Mouse (Mus musculus): ENCODE results near the gene Notch1. TPM values are rescaled to one million over a fixed set of nuclear protein-coding genes. Genes with fewer than 3 reads are reported as not detected.

Gene Notch1
- 2.0 and 2.1 TPM in 2 replicates for polyA plus RNA-seq (2015; fragmentation: Nextera tagmentation; extraction: Ambion mirVana)

DNA sequence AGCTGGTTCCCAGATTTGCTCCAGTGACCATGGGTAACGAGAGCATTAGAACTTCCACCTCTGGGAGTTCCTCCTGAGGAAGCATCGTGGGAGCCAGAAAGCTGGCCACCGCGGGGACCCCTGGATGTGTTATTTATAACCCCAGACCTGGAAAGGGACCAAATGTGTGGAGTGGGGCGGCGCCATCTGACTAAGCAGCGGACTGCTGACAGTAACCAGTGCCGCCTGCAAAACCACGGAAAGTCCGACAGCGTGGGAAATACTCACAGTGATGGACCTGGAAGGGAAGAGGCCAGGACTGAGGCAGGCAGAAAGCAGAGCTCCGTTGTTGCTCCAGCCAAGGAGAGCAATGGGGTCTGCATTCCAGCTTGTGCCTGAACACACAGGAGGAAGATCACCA, at the start of gene Notch1:
Gene Notch1 (minus strand): TSS at position 389 of the 400 bp plus-strand sequence.
- WGBS (ENCODE audit: insufficient replicate concordance) = 37% methylated on average over 12 of the region's 12 CpGs
- no peak for DNase-seq
- Histone ChIP-seq H3K4me3 (ENCODE audit: low read depth, low read length) (no peak within 1 kb of the TSS), H3K27me3 (ENCODE audit: insufficient read depth, low read length) (no peaks in the 10 kb centered on the region), H3K4me1 (ENCODE audit: insufficient read depth) (peaks cover 8% of the 10 kb centered on the region; the same call in 1 of the 2 replicates), H3K9me3 (ENCODE audit: low read length) (no peaks in the 10 kb centered on the region), H3K36me3 (replicated peaks; ENCODE audit: insufficient read depth, low read length) (no peaks in the 10 kb centered on the region), H3K27ac (ENCODE audit: low read depth) (peak within 1 kb of the TSS; percentile 1; the same call in 1 of the 2 replicates), H3K4me2 (ENCODE audit: low read depth, low read length) (no peak within 1 kb of the TSS), H3K9ac (replicated peaks) (no peak within 1 kb of the TSS)
- no peak for ATAC-seq
- no peak for TF ChIP-seq EP300 (IDR thresholded peaks at IDR 0.05; ENCODE audit: low read depth)
- TF ChIP-seq CTCF (IDR thresholded peaks at IDR 0.05; ENCODE audit: low read depth) = no peak

DNA sequence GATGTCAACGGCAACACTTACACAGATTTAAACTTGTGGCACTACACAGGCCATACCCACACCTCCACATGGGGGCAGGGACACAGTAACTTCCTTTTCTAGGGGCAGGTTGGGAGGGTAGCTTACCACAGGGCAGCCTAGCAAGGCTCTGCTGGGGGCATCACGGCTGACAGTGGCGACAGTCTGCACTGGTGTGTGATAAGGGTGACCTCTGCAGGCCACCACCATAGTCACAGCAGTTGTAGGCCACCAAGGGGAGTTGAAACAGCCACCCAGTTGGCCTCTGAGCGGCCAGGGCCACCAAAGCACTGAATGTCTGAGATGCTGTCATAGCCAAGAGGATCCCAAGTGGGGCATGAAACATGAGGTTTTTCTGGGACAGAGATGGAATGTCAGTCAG, 49.8 kb upstream of the Notch1 start:
- Histone ChIP-seq H3K27me3 (ENCODE audit: insufficient read depth, low read length) (no peaks in the 10 kb centered on the region), H3K27ac (ENCODE audit: low read depth) (no peak overlapping the region), H3K4me2 (ENCODE audit: low read depth, low read length) (no peak overlapping the region), H3K36me3 (replicated peaks; ENCODE audit: insufficient read depth, low read length) (no peaks in the 10 kb centered on the region), H3K9ac (replicated peaks) (no peak overlapping the region), H3K4me1 (ENCODE audit: insufficient read depth) (peaks cover 12% of the 10 kb centered on the region; the same call in 1 of the 2 replicates), H3K4me3 (ENCODE audit: low read depth, low read length) (no peak overlapping the region), H3K9me3 (ENCODE audit: low read length) (no peaks in the 10 kb centered on the region)
- 11% methylated on average over 4 of the region's 4 CpGs for WGBS (ENCODE audit: insufficient replicate concordance)
- TF ChIP-seq EP300 (IDR thresholded peaks at IDR 0.05; ENCODE audit: low read depth) (no peak), CTCF (IDR thresholded peaks at IDR 0.05; ENCODE audit: low read depth) (peak; percentile 88)
- ATAC-seq (peak; percentile 67; the same call in 1 of the 2 replicates), DNase-seq (peak; percentile 75)

DNA sequence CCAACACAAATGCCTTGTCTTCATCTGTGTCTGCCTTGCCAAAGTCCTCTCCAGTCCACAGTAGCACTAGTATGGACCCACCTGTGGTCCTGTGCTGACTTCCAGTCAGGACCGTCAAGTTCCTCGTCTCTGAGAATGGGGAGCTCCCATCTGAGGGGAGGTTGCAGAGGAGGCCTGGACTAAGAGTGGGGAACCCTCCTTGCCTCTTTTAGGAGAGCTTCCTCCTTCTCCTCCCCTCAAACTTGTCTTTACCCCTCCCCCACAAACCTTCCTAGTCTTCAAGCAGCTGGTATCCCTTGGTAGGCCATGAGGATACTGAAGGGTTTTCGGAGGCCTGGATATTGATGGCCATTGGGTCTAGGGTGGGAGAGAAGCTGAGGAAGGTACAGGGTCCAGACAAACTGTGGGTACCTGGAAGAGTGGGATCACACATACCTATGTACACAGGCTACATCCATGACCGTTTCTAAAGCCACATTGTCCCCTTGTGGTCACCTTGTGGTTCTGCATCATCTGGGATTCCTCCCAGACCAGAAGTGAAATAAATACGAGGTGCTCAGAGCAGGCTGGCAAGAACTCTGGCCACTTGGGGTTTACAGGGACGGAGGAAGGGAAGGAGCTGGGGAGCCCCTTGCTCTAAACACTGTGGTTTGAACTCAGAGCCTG, 45.0 kb upstream of the Notch1 start:
- Histone ChIP-seq H3K36me3 (replicated peaks; ENCODE audit: insufficient read depth, low read length) (no peaks in the 10 kb centered on the region), H3K4me2 (ENCODE audit: low read depth, low read length) (no peak overlapping the region), H3K9ac (replicated peaks) (no peak overlapping the region; the same call in 1 of the 2 replicates), H3K4me3 (ENCODE audit: low read depth, low read length) (no peak overlapping the region), H3K4me1 (ENCODE audit: insufficient read depth) (peaks cover 13% of the 10 kb centered on the region), H3K27ac (ENCODE audit: low read depth) (no peak overlapping the region), H3K9me3 (ENCODE audit: low read length) (no peaks in the 10 kb centered on the region), H3K27me3 (ENCODE audit: insufficient read depth, low read length) (no peaks in the 10 kb centered on the region)
- WGBS (ENCODE audit: insufficient replicate concordance) = 27% methylated on average over 6 of the region's 6 CpGs
- ATAC-seq (peak; percentile 66), DNase-seq (no peak)
- TF ChIP-seq CTCF (IDR thresholded peaks at IDR 0.05; ENCODE audit: low read depth) (peak; percentile 99), EP300 (IDR thresholded peaks at IDR 0.05; ENCODE audit: low read depth) (no peak)

DNA sequence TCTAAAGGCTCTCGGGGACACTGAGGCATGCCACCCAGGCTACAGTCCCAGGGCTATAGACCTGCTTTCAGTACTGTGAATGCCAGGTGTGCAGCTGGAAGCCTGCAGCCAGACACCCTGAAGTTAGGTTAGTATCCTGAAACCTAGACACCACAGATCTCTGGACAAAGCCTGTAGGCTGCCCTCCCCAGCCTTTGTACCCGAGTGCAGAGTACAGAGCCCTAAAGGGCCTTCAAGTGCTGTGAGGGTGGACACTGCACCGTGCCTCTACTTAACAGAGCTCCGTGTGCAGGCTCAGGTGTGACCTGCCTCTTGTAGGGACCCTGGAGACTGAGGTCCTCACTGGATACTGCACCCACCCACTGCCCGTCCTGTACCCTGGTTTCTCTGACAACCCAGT, 44.0 kb upstream of the Notch1 start:
- WGBS (ENCODE audit: insufficient replicate concordance) = 60% methylated on average over 5 of the region's 5 CpGs
- no peak overlapping the region for H3K4me2 ChIP-seq (ENCODE audit: low read depth, low read length)
- DNase-seq (no peak), ATAC-seq (no peak)
- TF ChIP-seq CTCF (IDR thresholded peaks at IDR 0.05; ENCODE audit: low read depth) = no peak
- no peak for TF ChIP-seq EP300 (IDR thresholded peaks at IDR 0.05; ENCODE audit: low read depth)
- H3K36me3 ChIP-seq (replicated peaks; ENCODE audit: insufficient read depth, low read length) = no peaks in the 10 kb centered on the region
- no peak overlapping the region for H3K9ac ChIP-seq (replicated peaks)
- peaks cover 21% of the 10 kb centered on the region for H3K4me1 ChIP-seq (ENCODE audit: insufficient read depth)
- no peaks in the 10 kb centered on the region for H3K9me3 ChIP-seq (ENCODE audit: low read length)
- H3K27ac ChIP-seq (ENCODE audit: low read depth) = no peak overlapping the region
- H3K27me3 ChIP-seq (ENCODE audit: insufficient read depth, low read length) = no peaks in the 10 kb centered on the region
- H3K4me3 ChIP-seq (ENCODE audit: low read depth, low read length) = no peak overlapping the region

DNA sequence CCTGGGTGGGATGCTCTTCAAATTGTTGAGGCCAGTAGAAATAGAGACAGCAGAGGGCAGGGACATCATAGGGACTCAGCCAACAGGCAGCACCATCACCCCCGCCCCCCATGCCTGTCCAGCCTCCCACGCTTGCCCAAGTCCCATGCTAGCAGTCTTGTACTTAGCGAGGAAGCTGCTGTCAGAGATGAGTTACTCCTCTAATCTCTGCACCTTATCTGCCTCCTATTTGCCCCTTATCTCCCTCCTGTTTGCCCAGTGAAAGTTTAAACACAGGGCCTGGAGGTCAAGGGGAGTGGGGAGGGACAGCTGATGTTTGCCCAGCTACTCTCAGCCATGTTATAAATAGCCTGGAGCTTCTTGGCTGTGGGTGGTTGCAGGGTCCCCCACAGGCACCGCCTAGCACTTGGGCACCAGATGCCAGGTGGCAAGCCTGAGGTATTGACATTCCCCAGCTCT, 40.1 kb upstream of the Notch1 start:
- no peak overlapping the region for H3K4me3 ChIP-seq (ENCODE audit: low read depth, low read length)
- TF ChIP-seq EP300 (IDR thresholded peaks at IDR 0.05; ENCODE audit: low read depth) (no peak), CTCF (IDR thresholded peaks at IDR 0.05; ENCODE audit: low read depth) (no peak)
- DNase-seq (no peak), ATAC-seq (no peak)
- H3K9ac ChIP-seq (replicated peaks) = no peak overlapping the region
- WGBS (ENCODE audit: insufficient replicate concordance) = 42% methylated on average over 4 of the region's 4 CpGs
- H3K4me1 ChIP-seq (ENCODE audit: insufficient read depth) = peaks cover 52% of the 10 kb centered on the region
- H3K4me2 ChIP-seq (ENCODE audit: low read depth, low read length) = no peak overlapping the region
- no peak overlapping the region for H3K27ac ChIP-seq (ENCODE audit: low read depth)
- no peaks in the 10 kb centered on the region for H3K27me3 ChIP-seq (ENCODE audit: insufficient read depth, low read length)
- H3K9me3 ChIP-seq (ENCODE audit: low read length) = no peaks in the 10 kb centered on the region
- H3K36me3 ChIP-seq (replicated peaks; ENCODE audit: insufficient read depth, low read length) = no peaks in the 10 kb centered on the region

DNA sequence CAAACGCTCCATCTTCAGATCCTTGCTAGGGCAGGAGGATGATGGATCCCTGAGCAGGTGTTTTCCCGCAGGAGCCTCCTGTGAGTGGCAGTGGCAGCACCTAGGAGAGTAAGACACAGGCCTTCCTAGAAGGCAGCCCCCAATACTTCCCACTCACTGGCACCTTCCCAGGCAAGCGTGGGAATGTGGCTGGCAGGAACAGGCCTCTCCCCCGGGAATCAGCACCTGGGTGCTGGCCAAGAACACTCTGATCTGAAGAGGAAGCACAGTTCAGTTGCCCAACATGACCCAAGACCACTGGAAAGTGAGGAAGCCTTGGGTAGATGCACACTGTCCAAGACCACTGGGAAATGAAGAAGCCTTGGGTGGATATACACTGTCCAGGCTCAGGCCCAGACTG, 38.6 kb upstream of the Notch1 start:
- no peak overlapping the region for H3K27ac ChIP-seq (ENCODE audit: low read depth)
- H3K4me3 ChIP-seq (ENCODE audit: low read depth, low read length) = no peak overlapping the region
- WGBS (ENCODE audit: insufficient replicate concordance) = 53% methylated on average over 4 of the region's 4 CpGs
- H3K4me2 ChIP-seq (ENCODE audit: low read depth, low read length) = no peak overlapping the region
- ATAC-seq = no peak
- no peak for TF ChIP-seq CTCF (IDR thresholded peaks at IDR 0.05; ENCODE audit: low read depth)
- no peak for TF ChIP-seq EP300 (IDR thresholded peaks at IDR 0.05; ENCODE audit: low read depth)
- H3K4me1 ChIP-seq (ENCODE audit: insufficient read depth) = peaks cover 58% of the 10 kb centered on the region
- peak; percentile 49 for DNase-seq
- no peaks in the 10 kb centered on the region for H3K36me3 ChIP-seq (replicated peaks; ENCODE audit: insufficient read depth, low read length)
- no peak overlapping the region for H3K9ac ChIP-seq (replicated peaks)
- no peaks in the 10 kb centered on the region for H3K9me3 ChIP-seq (ENCODE audit: low read length)
- no peaks in the 10 kb centered on the region for H3K27me3 ChIP-seq (ENCODE audit: insufficient read depth, low read length)

Data from liver, postnatal 0 days (tissue).